Mouse (Mus musculus) splenic B cell, adult 2 months (primary cell): ENCODE data around the gene Gda.

Experiments
- DNase-seq: peaks from one replicate; pipeline ENCODE4 v3.0.0-alpha.2; 2011; ENCODE audit warnings: low read depth, low spot score
- H3K27me3 ChIP-seq: 2 replicates; pipeline ENCODE4 v1.6.1; 2012; ENCODE audit warnings: mild to moderate bottlenecking, low read length, moderate library complexity, mixed read lengths; ENCODE audit not compliant: control insufficient read depth, poor library complexity, insufficient read depth, severe bottlenecking
- H3K36me3 ChIP-seq: 2 replicates; pipeline ENCODE4 v1.6.1; 2012; ENCODE audit warnings: mild to moderate bottlenecking, low read length, moderate library complexity, mixed read lengths; ENCODE audit not compliant: control insufficient read depth, poor library complexity, insufficient read depth, severe bottlenecking

Gda gene

DNA sequence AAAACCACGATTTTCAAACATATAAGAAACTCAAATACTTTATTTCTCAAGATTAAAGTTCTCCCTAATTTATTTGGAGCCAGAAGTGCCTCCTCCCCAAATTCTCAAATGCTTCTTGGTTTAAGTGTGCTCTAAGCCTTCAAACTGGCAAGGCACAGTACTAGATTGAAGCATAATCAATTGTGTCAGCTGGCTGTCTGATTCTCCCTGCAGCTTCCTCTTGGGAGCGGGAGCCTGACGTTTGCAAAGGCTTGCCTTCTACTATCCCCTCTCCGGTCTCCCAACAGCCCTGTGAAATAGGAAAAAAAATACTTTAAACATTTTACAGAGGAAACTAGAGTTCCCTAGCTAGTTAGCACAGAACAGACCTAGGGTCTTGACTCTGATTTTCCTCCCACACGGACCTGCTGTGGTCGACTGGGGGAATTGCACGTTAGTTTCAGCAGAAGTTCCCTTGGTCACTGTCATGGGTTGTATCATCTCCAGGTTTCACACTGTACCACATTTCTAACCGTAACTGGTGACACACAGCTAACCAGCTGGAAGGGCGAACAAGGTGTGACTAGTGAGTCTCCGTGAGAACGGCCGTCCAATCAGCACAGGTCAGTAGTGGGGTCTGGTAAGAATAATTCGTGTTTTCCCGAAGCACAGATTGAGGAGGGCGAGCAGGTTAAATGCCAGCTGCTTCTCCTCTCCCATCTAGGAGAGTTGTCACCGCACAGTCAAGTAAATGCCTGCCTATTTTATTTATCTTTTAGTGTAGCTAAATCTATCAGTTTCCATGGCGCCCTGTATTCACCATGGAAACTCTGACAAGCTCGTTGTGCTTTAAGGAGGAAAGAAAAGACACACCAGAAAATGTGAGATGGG, 6.2 kb upstream of the Gda start:
- DNase-seq: no peak
- no peaks in the 10 kb centered on the region for H3K27me3 ChIP-seq
- no peaks in the 10 kb centered on the region for H3K36me3 ChIP-seq

GRCm38 (mm10) chr19:21478538-21478937, 5.3 kb upstream of the Gda start:
- DNase-seq: no peak
- no peaks in the 10 kb centered on the region for H3K27me3 ChIP-seq

DNA sequence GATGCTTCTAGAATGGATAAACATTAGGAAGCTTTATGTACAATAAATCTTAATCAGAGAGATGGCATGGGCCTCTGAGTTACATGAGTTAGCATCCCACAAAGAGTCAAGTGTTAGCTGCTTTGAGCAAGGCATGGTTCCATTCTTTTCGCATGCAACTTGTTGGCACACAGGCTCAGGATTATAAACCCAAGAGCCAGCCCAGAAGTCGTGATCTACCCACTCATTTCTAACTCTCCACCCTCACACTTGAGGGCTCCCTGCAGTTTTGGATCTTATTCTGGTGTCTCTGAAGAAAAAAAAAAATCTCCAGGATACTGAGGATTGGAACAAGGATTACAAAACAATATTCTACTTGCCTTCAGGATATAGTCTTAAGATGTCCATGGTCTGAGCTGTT, 4.5 kb upstream of the Gda start:
- Histone ChIP-seq H3K27me3 (no peaks in the 10 kb centered on the region), H3K36me3 (no peaks in the 10 kb centered on the region)
- no peak for DNase-seq

More at GRCm38 (mm10) chr19:21478538-21478937, 5.3 kb upstream of the Gda start:
- H3K36me3 ChIP-seq: no peaks in the 10 kb centered on the region

- Histone ChIP-seq H3K27me3 (no peaks in the 10 kb centered on the region), H3K36me3 (no peaks in the 10 kb centered on the region)
- no peak for DNase-seq
Observed at GRCm38 (mm10) chr19:21476782-21477181, 3.5 kb upstream of the Gda start.

- peak; percentile 3 for DNase-seq
- H3K36me3 ChIP-seq: no peaks in the 10 kb centered on the region
- H3K27me3 ChIP-seq: no peaks in the 10 kb centered on the region
Observed at GRCm38 (mm10) chr19:21472121-21472780, 994 bp downstream of the Gda start.

DNA sequence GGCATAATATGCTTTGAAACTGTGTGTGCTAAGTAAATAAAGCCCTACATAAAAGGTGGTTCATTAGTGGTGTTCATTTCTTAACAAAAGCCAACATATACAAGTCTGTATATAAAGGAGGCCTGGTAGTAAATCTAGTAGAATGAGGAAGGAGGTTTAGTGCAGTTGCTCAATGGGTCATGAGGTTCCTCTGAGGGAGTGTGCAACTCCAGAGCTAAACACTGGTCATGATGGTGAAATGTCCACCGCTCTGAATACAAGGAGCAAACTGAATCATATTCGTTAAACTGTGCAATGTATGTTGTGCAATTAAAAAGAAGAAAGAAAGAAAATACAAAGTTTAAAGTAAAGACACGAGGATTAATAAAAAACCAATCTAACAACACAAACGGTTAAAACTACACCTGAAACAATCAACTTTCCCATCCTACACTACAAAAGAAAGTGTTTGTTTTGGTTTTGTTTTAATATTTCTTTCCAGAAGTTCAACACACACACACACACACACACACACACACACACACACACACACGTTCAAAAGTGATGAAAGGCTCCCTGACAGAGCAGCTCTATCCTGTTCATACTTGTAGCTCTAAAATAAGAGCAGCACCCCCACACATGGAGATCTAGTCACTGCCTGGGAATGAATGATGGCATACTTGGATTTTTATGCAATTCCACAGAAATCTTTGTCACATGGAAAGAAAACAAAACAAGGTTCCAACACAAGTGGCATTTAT, 11.9 kb downstream of the Gda start:
- Histone ChIP-seq H3K27me3 (no peaks in the 10 kb centered on the region), H3K36me3 (no peaks in the 10 kb centered on the region)
- no peak for DNase-seq

DNA sequence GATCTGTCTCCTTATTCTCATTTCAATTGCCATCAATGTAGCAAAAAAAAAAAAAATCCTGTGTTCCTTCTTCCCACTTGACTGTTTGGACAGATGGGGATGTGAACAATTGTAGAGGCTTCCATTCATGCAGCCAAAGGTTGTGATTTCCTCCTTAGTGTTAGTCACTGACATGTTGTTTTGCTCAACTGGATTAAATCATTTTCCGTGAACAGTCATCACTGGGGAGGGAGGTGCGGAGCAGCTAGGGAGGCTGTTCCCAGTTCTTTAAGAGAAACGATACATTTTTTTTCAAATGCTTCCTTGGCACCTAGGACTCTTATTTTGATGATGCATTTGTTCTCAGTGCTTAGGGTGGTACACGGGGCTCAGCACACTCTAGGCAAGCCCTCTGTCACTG, 15.8 kb downstream of the Gda start:
- DNase-seq: no peak
- no peaks in the 10 kb centered on the region for H3K27me3 ChIP-seq
- no peaks in the 10 kb centered on the region for H3K36me3 ChIP-seq

DNA sequence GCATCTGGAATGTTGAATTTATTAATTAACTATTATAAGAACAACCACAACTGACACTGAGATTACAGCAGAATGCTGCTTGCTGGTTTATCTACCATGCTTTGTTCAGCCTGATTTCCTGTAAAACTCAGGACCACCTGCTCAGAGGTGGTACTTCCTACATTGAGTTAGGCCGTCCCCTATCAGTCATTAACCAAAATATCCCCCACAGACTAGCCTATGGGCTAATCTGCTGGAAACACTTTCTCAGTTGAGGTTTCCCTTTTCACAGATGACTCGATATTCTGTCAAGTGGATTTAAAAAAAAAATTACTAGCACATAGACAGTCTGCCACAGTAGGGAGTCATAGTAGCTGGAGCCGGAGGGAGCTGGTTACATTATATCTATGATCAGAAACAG, 31.5 kb downstream of the Gda start:
- H3K36me3 ChIP-seq: no peaks in the 10 kb centered on the region
- DNase-seq: no peak
- no peaks in the 10 kb centered on the region for H3K27me3 ChIP-seq

DNA sequence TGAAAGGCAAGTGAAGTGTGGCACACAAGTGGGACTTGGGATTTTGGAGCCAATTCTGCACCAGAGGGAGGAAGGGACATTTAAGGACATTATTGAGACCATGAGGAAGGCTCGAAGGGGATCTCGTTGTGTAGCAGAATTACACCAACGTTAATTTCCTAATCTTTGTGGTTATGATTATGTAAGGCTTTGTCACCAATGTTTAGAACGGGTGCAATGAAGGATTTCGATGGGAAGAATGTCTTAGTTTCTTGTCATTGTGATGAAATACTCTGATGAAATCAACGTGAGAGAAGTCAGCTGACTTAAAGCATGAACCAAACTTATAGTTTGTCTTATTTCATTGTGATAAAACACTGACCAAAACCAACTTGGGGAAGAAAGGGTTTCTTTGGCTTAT, 32.4 kb downstream of the Gda start:
- no peak for DNase-seq

DNA sequence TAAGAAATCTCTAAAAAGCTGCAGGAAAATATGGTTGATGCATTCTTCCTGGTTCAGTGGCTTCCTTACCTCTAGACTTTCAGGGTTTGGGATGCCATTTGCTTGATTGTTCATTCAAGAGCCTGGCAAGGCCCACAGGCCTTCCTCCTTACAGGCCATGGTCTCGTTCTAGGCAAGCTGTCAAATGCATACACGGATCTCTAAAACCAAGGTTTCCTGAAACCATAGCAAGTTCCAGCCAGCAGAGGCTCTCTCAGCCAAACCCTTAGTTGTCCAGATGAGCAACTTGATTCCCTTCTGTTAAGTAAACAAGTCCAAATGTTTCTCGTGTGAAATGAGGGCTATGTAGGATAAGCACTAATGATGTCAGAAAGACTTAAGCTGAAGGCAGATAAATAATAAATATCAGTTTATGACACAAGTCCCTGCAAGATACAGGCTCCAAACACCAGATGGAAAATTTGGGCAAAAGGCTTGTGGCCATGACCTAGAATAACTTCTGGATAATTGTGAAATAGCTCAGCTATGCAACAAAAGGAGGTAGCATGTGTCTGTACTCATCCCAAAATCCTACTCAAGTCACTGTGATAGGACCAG, 34.0 kb downstream of the Gda start:
- Histone ChIP-seq H3K36me3 (no peaks in the 10 kb centered on the region), H3K27me3 (no peaks in the 10 kb centered on the region)
- no peak for DNase-seq

More for the DNA sequence above, 32.4 kb downstream of the Gda start:
- Histone ChIP-seq H3K27me3 (no peaks in the 10 kb centered on the region), H3K36me3 (no peaks in the 10 kb centered on the region)

GRCm38 (mm10) chr19:21436566-21436965, 36.7 kb downstream of the Gda start:
- DNase-seq: no peak
- Histone ChIP-seq H3K36me3 (no peaks in the 10 kb centered on the region), H3K27me3 (no peaks in the 10 kb centered on the region)

DNA sequence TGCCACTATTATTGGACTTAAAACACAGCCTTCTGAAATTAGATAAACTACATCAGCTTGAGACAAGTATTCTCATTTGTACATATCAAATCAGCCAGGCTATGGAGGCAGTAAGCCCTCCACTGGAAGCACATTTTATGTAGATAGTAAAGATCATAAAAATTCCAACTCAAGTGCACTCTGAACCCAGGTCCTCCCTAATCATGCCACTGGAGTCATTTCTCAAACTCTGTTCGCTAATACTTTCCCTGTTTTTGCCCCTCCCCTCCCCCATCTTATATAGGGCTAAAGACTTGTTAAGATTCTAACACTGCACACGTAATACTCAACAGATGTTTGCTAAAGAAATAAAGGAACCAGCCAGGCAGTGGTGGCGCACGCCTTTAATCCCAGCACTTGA, 39.9 kb downstream of the Gda start:
- Histone ChIP-seq H3K36me3 (no peaks in the 10 kb centered on the region), H3K27me3 (no peaks in the 10 kb centered on the region)
- DNase-seq: no peak

GRCm38 (mm10) chr19:21432879-21433278, 40.4 kb downstream of the Gda start:
- Histone ChIP-seq H3K27me3 (no peaks in the 10 kb centered on the region), H3K36me3 (no peaks in the 10 kb centered on the region)
- no peak for DNase-seq

GRCm38 (mm10) chr19:21432286-21432685, 41.0 kb downstream of the Gda start:
- no peak for DNase-seq
- Histone ChIP-seq H3K27me3 (no peaks in the 10 kb centered on the region), H3K36me3 (no peaks in the 10 kb centered on the region)

DNA sequence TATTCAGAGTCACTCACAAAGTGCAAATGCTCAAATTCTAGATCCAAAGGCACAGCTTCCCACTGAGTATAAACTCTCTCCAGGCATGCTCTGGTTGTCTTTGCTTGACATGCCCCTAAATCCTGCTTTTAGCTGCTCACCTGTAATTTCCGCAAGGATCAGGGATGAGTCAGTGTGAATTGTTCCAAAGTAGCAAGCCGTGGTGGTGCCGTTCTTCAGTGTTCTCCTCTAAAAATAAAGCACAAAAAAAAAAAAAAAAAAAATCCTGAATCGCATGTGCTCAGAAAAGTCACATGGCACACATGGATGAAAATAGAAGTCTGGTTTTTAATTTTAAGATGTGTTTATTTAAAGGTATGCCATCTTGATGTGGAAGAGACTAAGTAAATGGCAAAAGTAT, 47.9 kb downstream of the Gda start:
- no peaks in the 10 kb centered on the region for H3K36me3 ChIP-seq
- DNase-seq: no peak
- H3K27me3 ChIP-seq: no peaks in the 10 kb centered on the region
